Mouse (Mus musculus): Measurements from ENCODE around the gene Os9.
"Not testable (repeated sequence)": the region's sequence is repeated elsewhere in the genome, so short reads cannot be mapped to it uniquely, and the experiment has no call there.

The Os9 gene

GRCm38 (mm10) chr10:127145303-127145702, 24.4 kb upstream of the Os9 start:
- DNase-seq (ENCODE audit: low read depth) = no peak

- no peak for DNase-seq (ENCODE audit: low read depth)
Observed at GRCm38 (mm10) chr10:127144536-127144935, 23.6 kb upstream of the Os9 start.

DNA sequence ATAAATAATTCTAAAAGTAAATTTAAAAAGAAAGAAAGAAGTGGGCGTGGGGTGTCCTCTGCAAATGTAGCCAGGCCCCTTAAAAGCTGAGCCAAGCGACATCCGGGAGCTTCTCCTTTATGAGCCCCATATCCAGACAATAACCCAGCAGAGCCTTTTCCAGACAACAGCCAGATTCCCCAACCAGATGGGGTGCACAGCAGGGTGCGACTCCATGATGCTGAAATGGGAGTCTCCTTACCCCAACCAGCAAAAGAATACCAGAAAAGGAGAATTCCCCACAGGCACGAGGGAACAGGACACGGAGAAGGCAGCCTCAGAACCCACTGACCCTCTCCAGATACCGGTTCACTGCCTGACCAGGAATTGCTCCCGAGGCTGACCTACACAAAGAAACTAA, 22.3 kb upstream of the Os9 start:
- no peak for DNase-seq (ENCODE audit: low read depth)

GRCm38 (mm10) chr10:127141500-127141899, 20.6 kb upstream of the Os9 start:
- DNase-seq (ENCODE audit: low read depth) = peak; percentile 86

GRCm38 (mm10) chr10:127140971-127141370, 20.0 kb upstream of the Os9 start:
- DNase-seq (ENCODE audit: low read depth) = peak; percentile 71

GRCm38 (mm10) chr10:127138328-127139141, 17.6 kb upstream of the Os9 start:
- no peak for DNase-seq (ENCODE audit: low read depth)

GRCm38 (mm10) chr10:127137896-127138295, 17.0 kb upstream of the Os9 start:
- no peak for DNase-seq (ENCODE audit: low read depth)

DNA sequence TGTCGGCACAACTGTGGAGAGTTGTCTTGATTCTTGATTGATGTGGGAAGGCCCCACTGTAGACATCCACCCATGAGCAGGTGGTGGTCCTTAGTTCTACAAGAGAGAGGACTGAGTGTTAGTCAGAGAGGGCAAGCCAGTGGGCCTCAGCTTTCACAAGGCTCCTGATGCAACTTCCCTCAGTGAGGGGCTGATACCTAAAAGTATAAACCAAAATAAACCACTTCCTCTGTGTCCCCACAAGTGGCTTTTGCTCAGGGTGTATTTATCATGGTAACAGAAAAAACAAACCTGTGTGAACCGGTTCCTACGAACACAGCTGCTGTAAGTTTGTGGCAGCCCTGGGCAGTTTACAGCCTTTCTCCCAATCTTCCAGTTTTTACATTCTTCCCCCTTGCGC, 15.6 kb upstream of the Os9 start:
- DNase-seq (ENCODE audit: low read depth) = peak; percentile 91

DNA sequence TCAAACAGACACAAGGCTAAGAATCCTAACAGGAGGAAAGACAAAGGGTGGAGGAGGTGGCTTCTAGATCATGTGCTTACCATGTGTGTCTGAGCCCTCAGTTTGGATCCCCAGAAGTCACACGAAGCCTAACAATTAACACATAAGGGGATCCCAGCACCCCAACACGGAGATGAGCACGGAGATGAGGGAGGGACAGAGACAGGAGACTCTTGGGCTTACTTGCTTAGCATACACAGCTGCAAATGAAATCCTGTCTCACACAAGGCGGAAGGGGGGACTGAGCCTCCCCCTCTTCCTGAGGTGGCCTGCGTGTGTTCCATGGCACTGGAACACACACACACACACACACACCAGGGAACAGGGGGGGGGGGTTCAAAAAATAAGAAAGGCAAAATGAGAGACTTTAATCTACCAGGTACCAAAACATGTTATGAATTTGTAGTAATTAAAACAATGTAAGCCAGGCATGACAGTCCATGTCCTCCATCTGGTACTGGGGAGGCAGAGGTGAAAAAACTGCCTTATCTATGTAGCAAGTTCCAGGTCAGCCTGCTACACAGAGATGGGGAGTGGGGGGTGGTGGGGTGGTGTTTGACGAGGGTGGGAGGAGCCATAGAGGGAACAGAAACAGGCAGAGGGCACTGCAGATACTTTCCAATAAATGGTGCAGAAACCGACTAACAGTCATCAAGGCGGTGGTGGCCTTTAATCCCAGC, 14.3 kb upstream of the Os9 start:
- DNase-seq (ENCODE audit: low read depth) = peak; percentile 84

DNA sequence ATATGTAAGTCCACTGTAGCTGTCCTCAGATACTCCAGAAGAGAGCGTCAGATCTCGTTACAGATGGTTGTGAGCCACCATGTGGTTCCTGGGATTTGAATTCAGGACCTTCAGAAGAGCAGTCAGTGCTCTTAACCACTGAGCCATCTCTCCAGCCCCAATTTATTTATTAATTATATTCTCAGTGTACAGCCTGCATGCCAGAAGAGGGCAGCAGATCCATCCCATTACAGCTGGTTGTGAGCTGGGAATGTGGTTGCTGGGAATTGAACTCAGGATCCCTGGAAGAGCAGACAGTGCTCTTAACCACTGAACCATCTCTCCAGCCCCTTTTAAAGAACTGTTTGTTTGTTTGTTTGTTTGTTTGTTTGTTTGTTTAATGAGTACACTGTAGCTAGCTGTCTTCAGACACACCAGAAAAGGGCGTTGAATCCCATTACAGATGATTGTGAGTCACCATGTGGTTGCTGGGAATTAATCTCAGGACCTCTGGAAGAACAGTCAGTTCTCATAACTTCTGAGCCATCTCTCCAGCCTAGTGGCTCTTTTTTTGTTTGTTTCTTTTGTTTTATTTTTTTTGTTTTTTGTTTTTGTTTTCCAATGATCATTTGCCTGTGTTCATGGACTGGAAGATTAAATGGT, 13.6 kb upstream of the Os9 start:
- not testable (repeated sequence) for DNase-seq (ENCODE audit: low read depth)

GRCm38 (mm10) chr10:127132469-127132868, 11.5 kb upstream of the Os9 start:
- DNase-seq (ENCODE audit: low read depth) = no peak

DNA sequence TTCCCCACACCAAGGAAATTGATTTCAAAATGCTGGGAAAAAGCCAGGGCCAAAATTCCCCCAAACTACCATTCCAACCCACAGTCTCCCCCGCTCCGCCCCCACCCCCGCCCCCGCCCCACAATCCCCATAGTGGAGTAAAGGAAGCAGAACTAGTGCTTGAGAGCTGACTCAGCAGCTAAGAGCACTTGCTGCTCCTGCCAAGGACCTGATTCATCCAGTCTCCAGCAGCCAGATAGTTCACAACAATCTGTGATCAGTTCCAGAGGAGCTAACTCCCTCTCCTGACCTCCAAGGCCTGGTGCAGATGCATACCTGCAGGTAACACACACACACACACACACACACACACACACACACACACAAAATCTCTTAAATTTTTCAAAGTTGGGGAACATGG, 8.5 kb upstream of the Os9 start:
- DNase-seq (ENCODE audit: low read depth) = no peak

GRCm38 (mm10) chr10:127127711-127128279, 6.9 kb upstream of the Os9 start:
- DNase-seq (ENCODE audit: low read depth) = no peak

DNA sequence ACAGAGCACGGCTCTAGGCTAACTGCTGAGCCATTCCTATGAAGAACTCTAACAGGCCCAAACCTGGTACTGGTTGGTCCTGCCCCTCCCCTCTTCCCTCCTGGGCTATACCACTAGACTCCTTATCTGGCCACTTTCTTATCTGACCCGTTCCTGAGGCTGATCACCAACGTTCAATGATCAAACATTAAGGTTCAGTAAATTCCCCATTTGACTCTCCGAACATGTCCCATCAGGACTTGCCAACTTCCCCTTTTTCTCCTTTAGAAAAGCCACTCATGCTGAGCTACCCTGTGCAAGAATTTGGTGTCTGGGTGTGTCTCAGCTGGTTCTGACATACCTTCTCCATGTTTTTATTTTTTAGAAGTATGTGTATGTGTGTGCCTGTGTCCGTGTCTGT, 5.6 kb upstream of the Os9 start:
- no peak for DNase-seq (ENCODE audit: low read depth)

DNA sequence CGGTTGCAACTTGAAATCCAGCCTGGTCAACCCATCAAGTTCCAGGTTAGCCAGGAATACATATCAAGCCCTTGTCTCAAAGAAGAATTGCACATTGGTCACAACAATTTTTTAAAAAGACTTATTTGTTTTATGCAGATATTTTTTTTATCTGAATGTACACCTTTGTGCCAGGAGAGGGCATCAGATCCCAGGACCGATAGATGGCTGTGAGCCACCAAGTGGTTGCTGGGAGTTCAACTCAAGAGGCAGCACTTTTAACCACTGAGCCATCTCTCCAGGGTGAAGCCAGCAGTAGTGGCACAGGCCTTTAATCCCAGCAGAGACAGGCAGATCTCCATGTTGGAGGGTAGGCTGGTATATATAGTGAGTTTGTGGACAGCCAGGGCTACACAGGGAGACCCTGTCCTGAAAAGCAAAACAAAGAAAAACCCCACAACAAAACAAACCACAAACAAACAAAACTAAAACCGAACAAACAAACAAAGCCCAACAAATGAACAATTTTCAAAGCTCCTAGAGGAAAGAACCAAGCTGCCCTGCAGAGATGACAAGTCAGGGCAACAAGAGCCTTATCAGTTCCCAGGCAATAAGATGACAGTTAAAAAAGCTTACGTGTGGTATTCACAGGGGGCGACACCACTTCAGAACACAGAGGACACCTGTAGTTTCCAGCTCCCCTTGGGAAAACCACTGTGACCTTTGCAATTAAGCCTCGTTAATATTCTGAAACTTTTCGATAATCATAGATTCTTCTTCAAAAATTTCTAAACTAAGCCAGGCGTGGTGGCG, 4.5 kb upstream of the Os9 start:
- peak; percentile 87 for DNase-seq (ENCODE audit: low read depth)

DNA sequence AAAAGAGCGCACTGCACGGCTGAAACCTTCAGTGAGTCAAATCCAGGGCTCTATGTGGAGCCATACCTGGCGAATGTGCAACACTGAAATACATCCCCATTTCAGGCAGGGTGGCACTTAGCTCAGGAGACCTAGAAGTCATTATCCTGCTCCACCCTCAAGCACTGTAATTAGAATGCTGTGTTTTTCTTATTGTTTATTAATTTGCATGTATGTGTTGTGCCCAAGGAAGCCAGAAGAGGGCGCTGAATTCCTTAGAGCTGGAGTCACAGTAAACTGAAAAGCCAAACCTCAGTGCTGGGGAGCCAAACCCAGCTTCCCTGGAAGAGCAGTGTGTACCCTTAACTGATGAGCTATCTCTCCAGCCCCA, 2.5 kb upstream of the Os9 start:
- peak; percentile 87 for DNase-seq (ENCODE audit: low read depth)

- DNase-seq (ENCODE audit: low read depth) = no peak
Observed at GRCm38 (mm10) chr10:127122784-127123435, 2.0 kb upstream of the Os9 start.

DNA sequence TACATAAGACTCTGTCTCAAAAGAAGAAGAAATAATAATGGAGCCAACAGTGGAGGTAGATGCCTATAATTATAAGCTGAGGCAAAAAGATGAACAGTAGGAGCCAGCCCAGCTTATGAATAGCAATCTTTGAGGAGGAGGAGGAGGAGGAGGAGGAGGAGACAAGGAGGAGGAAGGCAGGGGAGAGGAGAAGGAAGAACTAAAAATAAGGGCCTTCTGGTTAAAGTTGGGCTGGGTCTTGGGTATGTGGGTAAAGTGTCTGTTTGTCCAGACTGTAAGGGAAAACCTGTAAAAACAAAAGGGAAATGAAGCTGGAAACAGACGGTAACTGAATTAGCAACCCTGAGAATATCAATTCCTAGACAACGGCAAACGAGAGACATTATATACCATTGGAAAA, 1.1 kb upstream of the Os9 start:
- no peak for DNase-seq (ENCODE audit: low read depth)

GRCm38 (mm10) chr10:127120301-127121065, 448 bp downstream of the Os9 start:
- DNase-seq (ENCODE audit: low read depth) = no peak

DNA sequence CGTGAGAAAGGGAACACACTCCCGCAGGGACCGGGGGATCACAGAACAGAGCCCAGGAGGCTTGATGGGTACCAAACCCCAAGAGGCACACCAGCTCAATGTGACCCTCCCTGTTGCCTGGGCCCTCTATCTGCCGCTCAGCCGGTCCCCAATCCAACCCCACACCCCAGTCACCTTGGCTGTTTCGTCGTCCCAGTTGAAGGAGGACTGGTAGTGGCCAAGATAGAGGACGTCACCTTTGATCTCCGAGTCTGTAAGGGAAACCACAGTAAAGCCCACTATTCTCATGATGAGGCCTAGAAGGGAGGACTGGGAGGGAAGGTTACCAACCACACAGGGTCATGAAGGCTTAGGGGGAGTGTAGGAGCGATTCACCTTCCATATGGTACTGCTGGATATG, 1.7 kb downstream of the Os9 start:
- DNase-seq (ENCODE audit: low read depth) = no peak

- DNase-seq (ENCODE audit: low read depth) = no peak
Observed at GRCm38 (mm10) chr10:127118470-127118869, 2.5 kb downstream of the Os9 start.
